Mouse (Mus musculus): ENCODE results near the gene Carm1.
"Not testable (repeated sequence)": the region's sequence is repeated elsewhere in the genome, so short reads cannot be mapped to it uniquely, and the experiment has no call there.

Gene Carm1

GRCm38 (mm10) chr9:21578226-21578625 is 31.5 kb downstream of the Carm1 start:
- no peak for DNase-seq

GRCm38 (mm10) chr9:21585401-21585800 is 38.7 kb downstream of the Carm1 start:
- no peak for DNase-seq

GRCm38 (mm10) chr9:21587678-21588349 is 41.1 kb downstream of the Carm1 start:
- no peak for DNase-seq

- no peak for DNase-seq
These were observed 41.7 kb downstream of the Carm1 start for GRCm38 (mm10) chr9:21588350-21588749.

- DNase-seq = no peak
These were observed 42.8 kb downstream of the Carm1 start for GRCm38 (mm10) chr9:21589538-21589937.

- DNase-seq = no peak
These were observed 44.6 kb downstream of the Carm1 start for GRCm38 (mm10) chr9:21591127-21591830.

- DNase-seq = no peak
These were observed 45.4 kb downstream of the Carm1 start for GRCm38 (mm10) chr9:21591831-21592702.

- DNase-seq = peak; percentile 89 to 95
These were observed 46.0 kb downstream of the Carm1 start, which contains the start of the genes Timm29 and Yipf2 for GRCm38 (mm10) chr9:21592703-21593121. Gene Timm29, plus strand, starts transcription at chr9:21592722. Gene Yipf2, minus strand, starts transcription at chr9:21592828.

- DNase-seq = peak in 1 of 2 experiments; percentile 44
These were observed 46.5 kb downstream of the Carm1 start for GRCm38 (mm10) chr9:21593122-21593721.

- DNase-seq = not testable (repeated sequence)
These were observed 47.7 kb downstream of the Carm1 start for GRCm38 (mm10) chr9:21594350-21594749.

- DNase-seq = no peak
These were observed 48.1 kb downstream of the Carm1 start for GRCm38 (mm10) chr9:21594838-21595237.

GRCm38 (mm10) chr9:21598198-21598597 is 51.5 kb downstream of the Carm1 start:
- DNase-seq = no peak

- no peak for DNase-seq
These were observed 53.5 kb downstream of the Carm1 start for GRCm38 (mm10) chr9:21600186-21600585.

GRCm38 (mm10) chr9:21601073-21601472 is 54.4 kb downstream of the Carm1 start:
- DNase-seq = no peak

GRCm38 (mm10) chr9:21601722-21602399 is 55.2 kb downstream of the Carm1 start:
- DNase-seq = peak; percentile 69 to 84

GRCm38 (mm10) chr9:21604119-21604518 is 57.4 kb downstream of the Carm1 start:
- DNase-seq = no peak

- no peak for DNase-seq
These were observed 59.2 kb downstream of the Carm1 start for GRCm38 (mm10) chr9:21605865-21606264.

GRCm38 (mm10) chr9:21606648-21607047 is 60.0 kb downstream of the Carm1 start:
- DNase-seq = no peak

GRCm38 (mm10) chr9:21609861-21610260 is 63.2 kb downstream of the Carm1 start:
- DNase-seq = no peak

GRCm38 (mm10) chr9:21614864-21615616 is 68.3 kb downstream of the Carm1 start:
- DNase-seq = no peak

GRCm38 (mm10) chr9:21615617-21616231 is 69.0 kb downstream of the Carm1 start, which contains the start of gene Smarca4:
Gene Smarca4, plus strand, starts transcription at chr9:21616169.
- DNase-seq = peak; percentile 99 to 100
